In the genomic region with DNA sequence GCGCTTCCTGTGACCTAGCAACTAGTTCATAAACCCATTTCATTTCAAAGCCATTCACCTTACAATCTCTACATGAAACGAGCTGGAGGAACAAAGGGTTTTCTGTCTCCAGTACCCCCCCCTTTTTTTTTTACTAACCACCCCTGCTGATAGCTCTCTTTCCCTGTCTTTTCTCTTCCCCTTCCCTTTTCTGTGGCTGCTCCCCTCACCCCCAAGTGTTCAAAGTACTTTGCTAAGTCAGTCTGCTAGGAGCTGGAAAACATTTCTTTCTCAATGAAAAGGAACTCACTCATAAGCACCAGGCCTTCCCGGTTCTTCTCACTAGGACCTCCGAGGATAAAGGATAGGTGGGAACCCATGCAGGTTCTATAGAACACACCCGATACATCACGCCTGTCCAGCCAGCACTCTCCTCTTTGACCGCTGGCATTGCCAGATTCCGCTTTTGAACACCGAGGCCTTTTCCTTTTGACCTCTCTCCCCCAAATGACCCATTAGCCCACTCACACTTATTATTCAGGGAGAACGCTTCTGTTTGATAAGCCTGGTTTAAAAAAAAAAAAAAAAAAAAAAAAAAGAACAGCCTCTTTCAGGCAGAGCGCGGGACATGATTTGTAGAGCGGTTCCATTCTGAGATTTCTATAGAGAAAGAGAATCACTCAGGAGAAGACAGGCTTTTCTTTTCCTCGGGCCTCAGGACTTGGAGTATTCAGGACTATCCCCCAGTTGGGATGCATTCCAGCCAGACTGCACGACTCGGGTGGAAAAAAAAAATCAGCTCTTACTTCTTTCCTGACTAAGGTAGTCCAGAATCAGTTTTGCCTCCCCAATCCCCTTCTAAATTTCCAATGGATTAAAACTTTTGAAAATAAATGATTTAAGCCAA, we compare ENCODE assay signal across 9 mouse cellular contexts.
DNase-seq lines count a peak whose midpoint lies in the region; ATAC-seq and TF ChIP-seq lines count a peak whose summit lies in the region.
"Had no signal": no experiment of that assay in that cellular context is flagged by ENCODE, and none has a peak within 500 bp of the region (broad histone marks: within the 10 kb centered on the region; RNA-seq: fewer than 3 reads in every experiment).

No protein-coding gene starts in this region.

- no peaks in the 10 kb centered on the region for H3K9me3 ChIP-seq in heart, embryonic 15.5 days (replicated peaks)
- H3K9me3 ChIP-seq in hindbrain, embryonic 11.5 days (ENCODE audit: control insufficient read depth, low read length), result no peaks in the 10 kb centered on the region

- H3K9ac ChIP-seq in heart, embryonic 15.5 days, result peak overlapping the region; percentile 45
- H3K9ac ChIP-seq in hindbrain, embryonic 11.5 days (ENCODE audit: low read depth, low read length), result peak overlapping the region; percentile 28; the same call in 1 of the 2 replicates

- no peak for TF ChIP-seq CTCF in bone marrow, adult 2 months (IDR thresholded peaks at IDR 0.05; ENCODE audit: control insufficient read depth, insufficient read depth, low read length)

- H3K4me1 ChIP-seq in heart, embryonic 15.5 days (replicated peaks), result peaks cover 36% of the 10 kb centered on the region
- no peaks in the 10 kb centered on the region; the same call in 1 of the 2 replicates for H3K4me1 ChIP-seq in bone marrow, adult 2 months (ENCODE audit: control insufficient read depth, insufficient read depth, low read length)
- peaks cover 2% of the 10 kb centered on the region; the same call in 1 of the 2 replicates for H3K4me1 ChIP-seq in hindbrain, embryonic 11.5 days (replicated peaks; ENCODE audit: control insufficient read depth, insufficient read depth, low read length)

- no peaks in the 10 kb centered on the region for H3K36me3 ChIP-seq in heart, embryonic 15.5 days
- no peaks in the 10 kb centered on the region for H3K36me3 ChIP-seq in hindbrain, embryonic 11.5 days (ENCODE audit: control insufficient read depth, insufficient read depth, low read length)

- H3K27me3 ChIP-seq in heart, embryonic 15.5 days, result no peaks in the 10 kb centered on the region
- H3K27me3 ChIP-seq in hindbrain, embryonic 11.5 days (ENCODE audit: control insufficient read depth, insufficient read depth, low read length), result no peaks in the 10 kb centered on the region
- H3K27me3 ChIP-seq: Patski had no signal

- ATAC-seq in heart, embryonic 15.5 days (replicated peaks; ENCODE audit: insufficient number of reproducible peaks, insufficient read depth, low FRiP score, low read depth), result peak; percentile 5; the same call in 1 of the 2 replicates
- ATAC-seq in hindbrain, embryonic 11.5 days (ENCODE audit: low FRiP score), result peak; percentile 43

- H3K4me2 ChIP-seq in heart, embryonic 15.5 days, result peak overlapping the region; percentile 78
- peak overlapping the region; percentile 40 for H3K4me2 ChIP-seq in hindbrain, embryonic 11.5 days (replicated peaks; ENCODE audit: low read depth, low read length)

- peak overlapping the region; percentile 94 for H3K27ac ChIP-seq in heart, embryonic 15.5 days
- no peak overlapping the region for H3K27ac ChIP-seq in bone marrow, adult 2 months (ENCODE audit: control insufficient read depth, insufficient read depth, low read depth, low read length, poor library complexity)
- H3K27ac ChIP-seq in hindbrain, embryonic 11.5 days (ENCODE audit: low read depth, low read length), result peak overlapping the region; percentile 77

- H3K4me3 ChIP-seq in heart, embryonic 15.5 days, result peak overlapping the region; percentile 69
- peak overlapping the region; percentile 57 for H3K4me3 ChIP-seq in bone marrow, adult 2 months (replicated peaks; ENCODE audit: control insufficient read depth, low read depth, low read length)
- peak overlapping the region; percentile 45 for H3K4me3 ChIP-seq in hindbrain, embryonic 11.5 days (ENCODE audit: low read depth, low read length)

- no peak for DNase-seq in heart, adult 8-10 months (ENCODE audit: low spot score)
- DNase-seq in hindbrain, embryonic 11.5 days (ENCODE audit: low spot score), result peak; percentile 61
- peak; percentile 73 for DNase-seq in mesoderm, embryonic 11.5 days (ENCODE audit: low read depth, low spot score)
- DNase-seq in left cerebral cortex, adult 8-10 months (ENCODE audit: low spot score in 2 of 2), result no peak
- DNase-seq in urinary bladder, postnatal 36 days (ENCODE audit: low spot score in 2 of 2), result no peak
- DNase-seq in layer of hippocampus, adult 8-10 months (ENCODE audit: low spot score in 2 of 2), result no peak

- 7% methylated on average over 16 of the region's 16 CpGs for WGBS in heart, embryonic 15.5 days
- WGBS in bone marrow, adult 2 months, result 13% methylated on average over 16 of the region's 16 CpGs
- WGBS in hindbrain, embryonic 11.5 days, result 1% methylated on average over 16 of the region's 16 CpGs

- TF ChIP-seq POLR2A in bone marrow, adult 2 months (IDR thresholded peaks at IDR 0.05; ENCODE audit: borderline replicate concordance, control insufficient read depth, low read depth, low read length), result no peak

Comparison
In these comparisons a context has a peak if more than half of its experiments do, and no peak if none do; other contexts are left out.
1. DNase-seq: peak in hindbrain, embryonic 11.5 days (single experiment) and mesoderm, embryonic 11.5 days (single experiment); none in heart, adult 8-10 months (single experiment), left cerebral cortex, adult 8-10 months (0 of 2), urinary bladder, postnatal 36 days (0 of 2) and layer of hippocampus, adult 8-10 months (0 of 2).
2. Peak in every context shown above with its lines, with median percentiles within 50 percentile points of each other: H3K4me3 ChIP-seq.